Mouse (Mus musculus) testis, postnatal 10 days (tissue): ENCODE data around the gene Tubgcp4.
"Not testable (repeated sequence)": the region's sequence is repeated elsewhere in the genome, so short reads cannot be mapped to it uniquely, and the experiment has no call there.

Source experiments
- DNase-seq: peaks from one replicate; pipeline ENCODE4 v3.0.0; 2021; ENCODE audit warnings: low spot score

Tubgcp4 gene

DNA sequence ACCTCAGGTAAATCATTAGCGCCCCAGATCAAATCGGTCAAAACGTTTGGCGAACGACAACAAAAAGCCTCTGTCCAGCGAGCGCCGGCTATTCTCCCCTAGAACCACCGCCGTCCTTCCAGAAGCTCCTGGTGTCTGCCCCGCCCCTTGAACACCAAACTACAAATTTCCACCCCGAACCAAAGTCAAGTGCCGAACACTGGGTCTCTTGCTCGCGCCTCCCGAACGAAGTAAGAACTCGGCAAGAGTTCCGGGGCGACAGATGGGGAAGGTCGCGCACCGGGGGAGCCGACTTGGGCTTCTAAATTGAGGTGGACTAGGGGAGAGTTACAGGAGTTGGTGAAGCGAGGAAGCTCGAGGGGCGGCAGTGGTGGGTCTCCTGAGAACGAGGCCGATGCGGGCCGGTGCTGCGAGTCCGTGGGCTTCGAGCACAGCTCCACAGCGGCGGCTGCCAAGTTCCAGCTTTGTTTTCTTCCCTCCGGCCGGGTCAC lies at the start of gene Tubgcp4:
Gene Tubgcp4 (plus strand): TSS at position 174 of the 491 bp plus-strand sequence.
- no peak for DNase-seq

GRCm38 (mm10) chr2:121126302-121126701 lies 44.2 kb upstream of the Tubgcp4 start:
- DNase-seq: not testable (repeated sequence)

DNA sequence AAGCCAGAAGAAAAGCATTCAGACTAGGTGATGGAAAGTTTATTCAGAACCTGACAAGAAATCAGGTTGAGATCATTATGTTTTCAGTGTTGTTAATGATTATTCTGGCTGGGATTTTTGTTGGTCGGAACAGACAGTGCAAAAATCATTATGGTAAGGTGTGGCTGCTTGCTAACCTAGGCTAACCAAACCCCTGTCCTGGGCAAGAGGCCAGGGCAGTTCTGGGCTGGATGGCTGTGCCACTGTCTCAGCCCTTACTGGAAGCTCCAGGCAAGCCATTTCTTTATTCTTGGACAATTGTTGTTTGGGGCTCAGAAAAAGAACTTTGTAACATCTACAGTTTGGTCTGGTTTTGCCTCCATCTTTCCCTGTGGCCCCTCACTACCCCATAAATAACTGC lies 42.9 kb upstream of the Tubgcp4 start:
- DNase-seq: no peak

DNA sequence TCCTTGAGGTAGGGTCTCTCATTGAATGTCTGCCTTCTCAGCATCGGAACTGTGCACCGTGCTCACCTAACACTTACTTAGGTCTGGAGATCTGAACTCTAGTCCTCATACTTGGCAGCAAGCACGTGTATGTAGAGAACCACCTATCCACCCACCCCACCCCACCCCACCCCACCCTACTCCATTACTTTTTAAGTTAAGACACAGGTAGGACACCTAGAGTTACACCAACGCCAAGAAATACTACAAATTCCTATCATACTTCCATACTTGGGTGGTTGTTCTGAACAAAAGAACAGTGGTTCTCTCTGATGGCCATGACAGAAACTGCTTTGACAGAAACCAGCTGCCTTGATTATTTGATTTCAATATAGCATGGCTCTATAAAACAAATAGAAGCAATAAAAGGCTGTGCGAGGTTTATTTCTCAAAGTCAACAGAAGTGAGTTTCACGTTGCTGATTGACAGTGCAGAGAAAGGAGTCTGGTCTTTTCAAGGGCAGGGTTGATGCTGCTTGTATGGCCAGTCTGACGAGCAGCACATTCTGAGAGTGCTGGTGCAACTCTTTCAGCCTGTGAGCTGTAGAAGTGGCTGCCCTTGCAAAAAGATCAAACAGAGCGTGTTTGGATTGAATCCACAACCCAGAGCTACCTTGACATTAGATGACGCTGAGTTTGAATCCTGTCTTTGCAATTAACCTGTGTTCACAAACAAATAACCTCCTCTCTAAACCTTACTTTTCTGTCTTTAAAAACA lies 41.4 kb upstream of the Tubgcp4 start:
- DNase-seq: no peak

- DNase-seq: no peak
These were observed 37.6 kb upstream of the Tubgcp4 start for GRCm38 (mm10) chr2:121132822-121133221.

DNA sequence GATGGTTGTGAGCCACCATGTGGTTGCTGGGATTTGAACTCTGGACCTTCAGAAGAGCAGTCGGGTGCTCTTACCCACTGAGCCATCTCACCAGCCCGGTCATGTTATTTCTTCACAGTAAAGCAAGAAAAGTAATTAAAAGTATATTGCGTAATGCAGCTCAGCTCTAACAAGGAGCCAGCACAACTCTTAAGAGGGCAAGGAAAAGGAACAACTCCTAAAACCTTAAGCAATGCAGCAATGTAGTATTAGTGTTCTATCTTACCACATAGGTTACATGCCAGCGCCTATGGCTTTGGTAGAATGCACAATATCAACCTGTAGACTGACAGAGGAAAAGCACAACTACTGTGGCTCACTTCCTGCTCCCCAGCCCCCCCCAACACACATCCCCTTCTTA lies 33.1 kb upstream of the Tubgcp4 start:
- DNase-seq: no peak

GRCm38 (mm10) chr2:121139266-121140017 lies 31.0 kb upstream of the Tubgcp4 start:
- DNase-seq: peak; percentile 57

GRCm38 (mm10) chr2:121140018-121140882 lies 30.2 kb upstream of the Tubgcp4 start, which contains the start of the genes Adal and Lcmt2:
Gene Adal (plus strand): TSS chr2:121140428.
Gene Lcmt2 (minus strand): TSS chr2:121140653.
- peak; percentile 93 for DNase-seq

DNA sequence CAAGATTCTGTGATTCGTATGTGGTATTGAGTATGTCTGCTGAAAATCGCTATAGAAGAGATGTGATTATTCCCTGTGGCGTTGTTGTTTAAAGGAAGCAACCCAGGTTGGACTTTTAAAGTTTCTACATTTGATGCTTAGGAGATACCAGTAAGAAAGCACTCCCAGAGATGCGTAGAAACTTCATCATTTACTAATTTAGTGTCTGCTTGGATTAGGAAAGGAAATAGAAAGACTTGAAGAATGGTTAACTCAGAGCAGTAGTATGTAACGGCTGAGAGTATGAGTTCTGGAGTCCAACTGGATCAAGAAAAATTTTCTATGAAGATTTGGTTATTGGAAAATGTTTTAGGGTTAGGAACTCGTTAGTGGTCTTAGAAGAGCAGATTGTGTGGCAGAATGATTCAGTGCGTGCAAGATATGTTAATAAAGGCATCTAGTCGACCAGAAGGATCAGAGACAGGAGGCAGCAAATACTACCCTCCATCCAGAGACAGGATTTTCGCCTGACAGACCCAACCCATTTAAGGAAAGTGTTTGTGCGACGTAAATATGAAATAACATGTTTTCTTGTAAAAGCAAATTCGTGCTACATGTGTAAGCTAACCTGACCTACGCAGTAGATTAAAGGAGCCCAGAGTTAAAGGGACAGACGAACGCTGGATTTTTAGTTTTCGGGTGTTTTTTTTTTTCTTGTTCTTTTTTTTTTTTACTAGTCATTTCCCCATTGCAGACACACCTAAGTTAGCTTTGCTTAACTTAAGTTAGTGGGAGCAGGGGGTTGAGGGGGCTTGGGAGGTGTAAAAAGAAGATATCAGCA lies 29.0 kb upstream of the Tubgcp4 start:
- DNase-seq: no peak

DNA sequence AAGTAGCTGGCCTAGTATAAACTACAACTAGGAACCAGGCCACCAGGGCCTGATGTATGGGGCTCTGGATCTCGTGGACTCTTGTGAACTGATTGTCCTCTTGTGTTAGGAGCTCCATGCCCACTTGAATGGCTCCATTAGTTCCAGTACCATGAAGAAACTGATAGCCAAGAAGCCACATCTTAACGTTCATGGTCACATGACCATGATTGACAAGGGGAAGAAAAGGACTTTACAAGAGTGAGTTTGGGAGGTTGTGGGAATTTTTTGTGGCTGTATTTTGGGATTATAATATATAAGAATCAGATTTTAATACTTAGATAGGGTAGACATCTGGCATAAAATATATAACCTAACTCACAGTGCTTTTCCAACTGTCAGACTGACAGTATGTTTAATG lies 28.0 kb upstream of the Tubgcp4 start:
- DNase-seq: no peak

DNA sequence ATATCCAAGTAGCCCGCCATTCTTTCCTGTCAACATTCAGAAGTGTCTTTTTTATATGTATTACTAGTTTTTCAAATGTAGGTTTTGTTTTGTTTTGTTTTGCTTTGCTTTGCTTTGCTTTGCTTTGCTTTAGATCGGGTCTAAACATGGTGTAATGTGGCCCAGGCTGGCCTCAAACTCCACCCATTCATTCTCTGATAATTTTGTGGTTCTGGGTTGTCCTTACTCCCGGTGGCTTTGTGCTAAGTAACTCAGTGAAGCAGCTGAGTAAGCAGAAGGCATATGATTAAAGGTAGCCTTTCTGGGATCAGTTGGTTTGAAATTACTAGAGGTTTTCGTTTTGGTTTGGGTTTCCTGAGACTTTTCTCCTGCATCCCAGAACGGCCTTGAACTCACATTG lies 20.8 kb upstream of the Tubgcp4 start:
- no peak for DNase-seq

DNA sequence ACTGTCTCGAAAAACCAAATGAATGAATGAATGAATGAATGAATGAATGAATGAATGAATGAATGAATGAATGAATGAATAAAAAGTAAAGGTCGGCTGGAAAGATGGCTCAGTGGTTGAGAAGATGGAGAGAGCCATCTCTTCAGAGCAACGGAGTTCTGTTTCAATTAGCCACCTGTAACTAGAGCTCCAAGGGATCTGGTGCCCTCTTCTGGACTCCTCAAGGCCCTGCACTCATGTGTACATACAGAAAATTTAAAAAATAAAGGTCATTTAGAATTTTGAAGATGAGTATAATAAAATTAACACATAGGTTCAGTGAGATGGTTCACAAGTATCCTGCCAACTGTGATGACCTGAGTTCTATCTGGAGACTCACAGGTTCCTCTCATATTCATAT lies 17.4 kb upstream of the Tubgcp4 start:
- no peak for DNase-seq

DNA sequence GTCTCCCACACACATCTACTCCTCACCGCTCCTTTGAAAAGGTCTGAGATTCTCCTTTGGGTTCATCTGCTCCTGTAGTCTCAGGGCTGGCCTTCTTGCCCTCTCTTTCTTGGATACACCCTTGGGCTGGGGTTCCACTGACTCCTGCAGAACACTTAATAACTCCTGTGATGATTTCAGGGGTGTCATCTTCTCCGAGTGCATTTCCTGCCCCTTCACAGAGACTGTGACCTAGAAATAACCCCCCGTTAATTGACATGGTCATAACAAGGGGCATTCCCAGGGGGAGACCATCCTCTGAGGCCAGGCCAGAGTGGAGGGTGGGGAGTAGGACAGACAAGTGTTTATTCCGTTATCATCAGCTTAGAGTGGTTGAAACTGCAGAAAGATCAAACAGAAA lies 1.3 kb upstream of the Tubgcp4 start:
- DNase-seq: no peak

DNA sequence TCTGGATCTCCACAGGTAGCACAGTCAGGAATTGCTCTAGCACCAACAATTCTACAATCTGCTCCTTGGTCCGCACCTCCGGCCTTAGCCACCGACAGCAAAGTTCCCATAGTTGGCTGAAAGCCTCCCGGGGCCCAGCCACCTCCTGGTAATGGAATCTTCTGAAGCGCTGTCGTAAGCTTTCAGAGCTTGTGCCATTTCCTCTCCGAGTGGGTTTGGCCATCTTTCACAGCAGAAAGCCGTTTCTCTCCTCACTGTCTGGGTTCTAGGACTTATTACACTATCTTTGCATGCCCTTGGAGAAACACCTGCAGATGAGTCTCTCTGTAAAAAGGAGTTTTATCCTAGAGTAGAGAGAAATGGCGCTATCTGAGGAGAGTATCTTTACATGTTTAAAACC lies 552 bp upstream of the Tubgcp4 start:
- DNase-seq: no peak

DNA sequence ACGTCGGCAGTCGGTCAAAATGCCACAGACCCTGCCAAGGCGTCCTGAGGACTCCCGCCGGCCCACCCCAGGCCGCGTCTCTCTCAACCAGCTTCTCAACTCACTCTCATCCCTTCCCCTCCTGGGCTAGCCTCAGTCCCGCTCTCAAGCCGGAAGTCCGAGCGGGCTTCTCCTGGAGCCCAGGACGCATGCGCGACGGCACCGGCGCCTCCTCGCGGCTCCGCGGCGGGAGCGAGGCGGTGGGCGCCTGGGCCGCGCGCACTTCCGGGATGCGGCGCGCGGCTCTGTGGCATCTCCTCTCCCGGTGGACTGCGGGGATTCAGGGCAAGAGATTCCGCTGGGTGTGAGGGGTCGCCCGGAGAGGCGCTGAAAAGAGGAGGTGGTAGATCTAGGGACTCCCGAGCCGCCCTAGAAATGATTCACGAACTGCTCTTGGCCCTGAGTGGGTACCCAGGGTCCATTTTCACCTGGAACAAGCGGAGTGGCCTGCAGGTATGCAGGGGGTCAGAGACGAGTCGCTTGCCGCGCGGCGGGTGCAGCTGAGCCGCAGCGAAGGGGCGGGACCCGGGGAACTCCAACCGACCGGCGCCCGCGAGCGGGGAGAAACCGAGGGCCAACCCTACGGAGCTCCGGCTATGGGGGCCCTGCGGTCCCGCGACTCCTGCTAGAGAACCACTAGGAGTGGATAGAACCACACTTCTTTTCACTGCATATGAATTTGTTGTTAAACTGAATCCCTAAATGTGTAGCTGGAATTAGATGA lies 707 bp downstream of the Tubgcp4 start, which contains the start of gene Zscan29:
Gene Zscan29 (minus strand): TSS at position 146 of the 763 bp plus-strand sequence.
- DNase-seq: peak; percentile 93

- DNase-seq: no peak
These were observed 8.5 kb downstream of the Tubgcp4 start for GRCm38 (mm10) chr2:121178828-121179479.

DNA sequence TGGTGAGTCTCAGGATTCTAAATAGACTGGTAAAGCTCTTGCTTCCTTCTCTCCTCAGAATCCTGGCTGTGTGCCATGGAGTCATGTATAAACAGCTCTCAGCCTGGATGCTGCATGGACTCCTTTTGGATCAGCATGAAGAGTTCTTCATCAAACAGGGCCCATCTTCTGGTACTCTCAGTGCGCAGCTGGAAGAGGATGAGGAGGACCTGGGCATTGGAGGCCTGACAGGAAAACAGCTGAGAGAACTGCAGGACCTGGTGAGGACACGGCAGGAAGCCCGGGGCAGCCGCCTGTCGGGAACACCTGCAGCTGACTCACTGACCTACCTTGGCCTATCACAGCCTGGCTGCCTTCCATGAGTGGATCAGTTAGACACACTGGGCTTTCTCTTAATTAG lies 13.0 kb downstream of the Tubgcp4 start:
- no peak for DNase-seq

GRCm38 (mm10) chr2:121184142-121184541 lies 13.7 kb downstream of the Tubgcp4 start:
- no peak for DNase-seq

DNA sequence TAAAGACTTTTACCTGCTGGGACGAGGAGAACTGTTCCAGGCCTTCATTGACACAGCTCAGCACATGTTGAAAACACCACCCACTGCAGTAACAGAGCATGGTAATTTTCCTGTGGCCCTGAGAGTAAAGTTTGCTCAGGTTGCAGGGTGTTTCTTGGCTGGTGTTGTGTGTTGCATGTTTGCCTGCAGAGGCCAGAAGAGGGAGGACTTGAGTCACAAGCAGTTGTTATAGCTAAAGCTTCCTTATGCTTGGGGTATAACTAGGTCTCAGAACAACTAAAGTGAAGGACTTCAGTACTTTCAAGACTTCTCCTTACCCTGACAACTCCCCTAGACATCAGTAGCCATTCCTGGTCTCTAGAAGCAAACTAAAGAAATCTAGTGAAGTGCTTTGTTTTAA lies 18.1 kb downstream of the Tubgcp4 start:
- no peak for DNase-seq

DNA sequence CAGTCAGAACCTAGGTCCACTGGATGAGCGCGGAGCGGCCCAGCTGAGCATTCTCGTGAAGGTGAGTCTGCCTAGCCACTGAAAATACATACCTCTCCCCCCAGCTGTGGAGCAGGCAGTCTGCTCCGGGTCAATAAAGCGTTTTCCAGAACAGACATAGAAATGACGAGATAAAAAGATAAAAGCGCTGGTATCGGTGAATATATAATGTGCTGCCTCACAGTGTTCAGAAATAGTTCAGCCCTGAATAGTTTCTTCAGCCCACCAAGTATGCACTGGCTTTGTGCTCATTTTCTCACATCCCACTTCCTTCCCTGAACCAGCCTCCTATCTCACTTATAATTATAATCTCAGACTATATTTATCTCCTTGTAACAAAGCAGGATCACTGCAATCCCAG lies 25.0 kb downstream of the Tubgcp4 start:
- no peak for DNase-seq
